Mouse (Mus musculus) limb, embryonic 13.5 days (tissue): ENCODE measurements around the gene S1pr2. TPM values are rescaled to one million over a fixed set of nuclear protein-coding genes. Genes with fewer than 3 reads are reported as not detected.

Experiments
- microRNA-seq: library from miRNA; unstranded; fragments of <30 nt; microRNA quantifications from one replicate; pipeline ENCODE4, GENCODE M21; 2016
- polyA plus RNA-seq: library from polyadenylated mRNA; unstranded; fragments of >200 nt; fragmentation: Nextera tagmentation; extraction: Ambion mirVana; gene quantifications from 2 replicates; pipeline ENCODE4 v1.2.1, GENCODE M21; 2015

The S1pr2 gene
- polyA plus RNA-seq, 1 experiment from 2014 or later: 66.9 TPM

Small RNA genes within 50 kb of the gene (microRNA-seq; reads per million reads assigned to microRNA genes)
- gene Mir7081: not detected

Other genes starting within 250 kb of the S1pr2 start
- gene Olfm2, start 230.4 kb downstream of the S1pr2 start, polyA plus RNA-seq: 4.9 and 5.7 TPM in 2 replicates
- 0.60 and 0.62 TPM in 2 replicates for gene Col5a3, start 161.7 kb downstream of the S1pr2 start, polyA plus RNA-seq
- gene Rdh8, start 158.3 kb downstream of the S1pr2 start, polyA plus RNA-seq: not detected in 2 replicates
- 4.6 and 5.6 TPM in 2 replicates for gene A230050P20Rik, start 108.1 kb downstream of the S1pr2 start, polyA plus RNA-seq
- gene Angptl6, start 97.1 kb downstream of the S1pr2 start, polyA plus RNA-seq: 2.9 and 3.3 TPM in 2 replicates
- gene Ppan, start 88.6 kb downstream of the S1pr2 start, polyA plus RNA-seq: 85.9 and 91.3 TPM in 2 replicates
- 329 and 337 TPM in 2 replicates for gene Eif3g, start 78.2 kb downstream of the S1pr2 start, polyA plus RNA-seq
- 97.6 and 104 TPM in 2 replicates for gene Dnmt1, start 16.9 kb downstream of the S1pr2 start, polyA plus RNA-seq
- 131 and 133 TPM in 2 replicates for gene Mrpl4, start 26.0 kb upstream of the S1pr2 start, polyA plus RNA-seq
- gene Icam1, start 39.2 kb upstream of the S1pr2 start, polyA plus RNA-seq: 12.3 and 13.9 TPM in 2 replicates
- gene Icam4, start 52.6 kb upstream of the S1pr2 start, polyA plus RNA-seq: 0.62 and 2.2 TPM in 2 replicates
- 0.05 and 0.08 TPM in 2 replicates for gene Icam5, start 55.3 kb upstream of the S1pr2 start, polyA plus RNA-seq
- gene Zglp1, start 90.3 kb upstream of the S1pr2 start, polyA plus RNA-seq: 1.0 and 1.3 TPM in 2 replicates
- gene Gm49373, start 96.3 kb upstream of the S1pr2 start, polyA plus RNA-seq: 0.59 and 0.88 TPM in 2 replicates
- gene Fdx1l, start 96.8 kb upstream of the S1pr2 start, polyA plus RNA-seq: 54.8 and 61.6 TPM in 2 replicates
- 1.8 and 2.1 TPM in 2 replicates for gene Gm38431, start 115.2 kb upstream of the S1pr2 start, polyA plus RNA-seq
- 55.0 and 63.2 TPM in 2 replicates for gene Raver1, start 115.2 kb upstream of the S1pr2 start, polyA plus RNA-seq
- 13.7 and 16.5 TPM in 2 replicates for gene Tyk2, start 154.5 kb upstream of the S1pr2 start, polyA plus RNA-seq
- 320 and 346 TPM in 2 replicates for gene Cdc37, start 173.2 kb upstream of the S1pr2 start, polyA plus RNA-seq
- gene Pde4a, start 188.9 kb upstream of the S1pr2 start, polyA plus RNA-seq: 5.4 and 6.1 TPM in 2 replicates